Mouse (Mus musculus) adipocyte (in vitro differentiated cells): ENCODE results near the gene Efcab11.
A peak's percentile ranks its signal among the peaks of the same experiment; 100 is the strongest.

Experiments
- DNase-seq: peaks from one replicate; pipeline ENCODE4 v3.0.0-alpha.2; 2016; ENCODE audit warnings: low spot score

Gene Efcab11

DNA sequence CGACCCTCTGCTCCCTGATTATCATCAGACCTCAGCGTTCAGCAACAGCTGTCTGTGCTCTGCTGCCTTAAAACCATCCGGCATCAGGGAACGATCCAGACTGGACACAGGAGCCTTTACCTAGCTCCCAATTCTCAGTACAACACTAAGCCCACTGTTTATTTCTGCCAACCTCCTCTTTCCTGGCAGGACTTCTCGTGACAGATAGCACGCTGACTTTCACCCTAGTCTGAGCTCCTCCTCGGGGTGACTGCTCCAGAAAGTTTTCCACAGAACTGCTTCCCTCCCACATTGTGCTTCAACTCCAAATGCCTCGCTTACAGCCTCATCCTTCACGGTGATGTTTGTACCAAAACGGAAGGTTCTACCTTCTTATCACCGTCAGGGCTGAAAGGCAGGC lies 131.3 kb downstream of the Efcab11 start:
- peak; percentile 58 for DNase-seq

DNA sequence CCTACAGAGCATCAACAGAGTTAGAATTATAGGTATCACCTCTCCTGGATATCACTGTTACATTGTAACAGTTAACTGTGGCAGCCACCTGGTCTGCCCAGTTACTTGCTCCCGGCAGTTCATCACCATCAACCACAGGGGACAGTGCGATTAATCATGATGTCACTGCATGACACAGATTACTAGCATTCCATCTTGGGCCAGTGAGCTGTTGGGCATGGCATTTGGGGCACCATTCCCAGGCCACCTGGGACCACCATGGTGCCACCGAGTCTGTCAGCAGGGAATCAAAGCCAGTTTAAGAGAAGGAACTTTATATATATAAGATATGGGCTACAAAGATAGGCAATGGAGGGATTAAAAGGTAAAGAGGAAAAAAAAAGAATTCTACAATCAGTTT lies 134.8 kb downstream of the Efcab11 start:
- DNase-seq, result no peak

- DNase-seq, result no peak
Observed at GRCm38 (mm10) chr12:99741631-99742030, 142.6 kb downstream of the Efcab11 start.

DNA sequence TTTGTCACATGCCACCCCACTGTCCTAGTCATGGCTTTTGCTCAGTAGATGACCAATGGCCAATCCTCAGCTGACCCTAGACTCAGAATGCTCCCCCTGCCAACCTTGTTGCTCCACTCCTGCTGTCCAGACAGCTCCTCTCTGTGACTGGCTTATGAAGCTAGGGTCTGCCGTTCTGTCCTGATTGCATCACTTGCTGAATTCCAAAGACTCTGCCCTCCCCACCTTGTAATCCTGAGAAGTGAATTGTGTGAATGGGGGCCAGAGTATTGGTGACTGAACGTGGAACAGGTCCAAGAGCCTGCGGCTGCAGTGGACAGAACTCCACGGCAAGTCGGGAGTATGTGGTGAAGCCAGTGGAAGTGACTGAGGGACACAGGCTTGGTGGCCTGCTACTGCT lies 145.0 kb downstream of the Efcab11 start:
- DNase-seq, result no peak

- no peak for DNase-seq
Observed at GRCm38 (mm10) chr12:99738256-99738655, 146.0 kb downstream of the Efcab11 start.

DNA sequence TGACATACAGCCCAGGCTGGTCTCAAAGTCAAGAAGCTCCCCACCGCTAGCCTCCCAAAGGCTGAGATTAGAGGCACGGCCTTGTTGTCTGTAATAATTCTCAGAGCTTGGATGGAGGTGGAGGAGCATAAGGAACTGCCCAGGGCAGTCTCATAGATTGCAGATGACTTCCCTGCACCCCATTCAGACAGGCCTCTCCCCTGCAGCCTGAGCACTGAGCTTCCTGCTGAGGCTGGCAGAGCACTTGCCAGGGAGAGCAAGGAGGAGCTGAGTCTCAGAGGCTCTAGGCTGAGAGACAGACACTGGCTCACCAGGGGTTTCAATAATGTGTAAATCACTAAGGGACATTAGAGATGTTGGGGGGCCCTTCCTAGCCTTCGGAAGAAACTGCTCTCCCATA lies 147.3 kb downstream of the Efcab11 start:
- no peak for DNase-seq

DNA sequence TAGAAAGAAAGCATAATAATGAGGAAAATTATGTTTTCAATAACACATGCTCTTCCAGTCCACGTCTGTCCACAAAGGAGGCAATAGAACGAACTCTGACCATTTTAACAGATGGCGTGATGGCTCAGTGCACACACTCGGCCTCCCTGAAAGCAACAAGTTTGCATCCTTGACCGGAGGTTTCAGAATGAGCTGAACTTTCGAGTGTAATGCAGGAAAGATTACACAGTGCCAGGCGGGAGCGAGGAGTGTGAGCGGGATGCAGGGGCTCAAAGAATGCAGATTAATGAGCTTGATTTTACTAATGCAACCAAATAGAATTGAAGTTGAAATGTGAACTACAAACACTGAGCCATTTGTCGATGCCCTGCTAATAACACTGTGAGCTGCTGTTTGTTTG lies 149.1 kb downstream of the Efcab11 start:
- no peak for DNase-seq

GRCm38 (mm10) chr12:99724206-99724605 lies 160.0 kb downstream of the Efcab11 start:
- DNase-seq, result no peak

GRCm38 (mm10) chr12:99723791-99724190 lies 160.4 kb downstream of the Efcab11 start:
- DNase-seq, result peak; percentile 57

GRCm38 (mm10) chr12:99721318-99721717 lies 162.9 kb downstream of the Efcab11 start:
- no peak for DNase-seq

GRCm38 (mm10) chr12:99719777-99720176 lies 164.5 kb downstream of the Efcab11 start:
- DNase-seq, result no peak

DNA sequence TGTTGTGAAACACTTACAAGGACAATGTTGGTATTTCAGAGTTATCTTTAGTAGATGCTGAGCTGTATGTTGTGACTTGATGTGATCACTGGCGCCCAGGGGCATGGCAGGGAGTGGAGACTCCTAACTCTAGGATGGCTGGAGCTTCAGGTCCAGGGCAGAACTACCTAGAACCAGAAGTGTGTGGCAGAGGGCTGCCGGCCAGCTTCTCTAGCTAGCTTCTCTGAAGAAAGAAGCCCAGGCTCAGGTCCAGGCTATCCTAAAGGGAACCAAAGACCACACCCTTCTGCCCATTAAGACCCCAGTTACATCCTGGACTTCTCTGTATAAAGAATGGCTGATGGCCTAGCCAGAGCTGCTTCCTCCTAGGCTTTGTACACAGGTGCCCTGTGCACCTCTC lies 166.1 kb downstream of the Efcab11 start:
- DNase-seq, result no peak

- DNase-seq, result peak; percentile 82
Observed at GRCm38 (mm10) chr12:99716038-99716610, 168.1 kb downstream of the Efcab11 start.

DNA sequence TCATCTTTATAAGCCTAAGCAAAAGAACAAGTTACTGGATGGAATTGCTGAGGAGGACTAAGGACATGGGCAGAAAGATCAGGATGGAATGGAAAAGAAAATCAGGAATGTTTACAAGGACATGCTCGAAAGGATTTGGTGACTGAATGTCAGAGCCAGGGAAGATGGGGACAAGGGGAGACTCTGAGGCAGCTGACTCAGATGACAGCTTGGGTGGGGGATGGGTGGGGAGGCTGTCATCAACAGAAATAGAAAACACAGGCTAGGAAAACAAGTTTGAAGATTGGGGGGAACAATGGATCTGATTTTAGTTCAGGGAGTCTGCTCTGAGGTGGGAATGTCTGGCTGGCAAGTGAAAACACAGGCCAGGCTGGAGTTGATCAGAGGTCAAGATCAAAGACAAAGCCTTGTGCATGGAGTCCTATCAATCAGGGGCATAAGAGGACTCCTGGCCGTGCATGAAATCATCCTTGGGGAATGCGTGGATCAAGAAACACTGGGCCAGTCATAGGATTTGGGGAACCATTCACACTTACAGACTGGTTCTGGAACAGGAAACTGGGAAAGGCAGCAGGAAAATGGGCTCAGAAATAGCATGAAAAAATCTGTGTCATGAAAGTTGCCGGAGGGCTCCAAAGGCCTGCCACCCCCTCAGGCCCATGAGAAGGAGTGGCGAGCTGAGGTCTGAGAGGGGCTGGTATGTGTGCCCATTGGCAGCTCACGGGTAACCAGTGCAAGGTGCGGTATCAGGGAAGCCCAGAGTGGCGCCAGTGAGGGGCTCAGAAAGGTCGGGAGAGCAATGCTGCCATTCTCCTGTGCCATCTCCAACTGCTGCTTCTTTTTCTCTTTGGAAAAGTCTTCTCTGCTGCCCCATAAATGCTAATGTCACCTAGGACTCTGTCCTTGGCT lies 168.9 kb downstream of the Efcab11 start:
- DNase-seq, result no peak

GRCm38 (mm10) chr12:99712214-99712613 lies 172.0 kb downstream of the Efcab11 start:
- DNase-seq, result no peak

DNA sequence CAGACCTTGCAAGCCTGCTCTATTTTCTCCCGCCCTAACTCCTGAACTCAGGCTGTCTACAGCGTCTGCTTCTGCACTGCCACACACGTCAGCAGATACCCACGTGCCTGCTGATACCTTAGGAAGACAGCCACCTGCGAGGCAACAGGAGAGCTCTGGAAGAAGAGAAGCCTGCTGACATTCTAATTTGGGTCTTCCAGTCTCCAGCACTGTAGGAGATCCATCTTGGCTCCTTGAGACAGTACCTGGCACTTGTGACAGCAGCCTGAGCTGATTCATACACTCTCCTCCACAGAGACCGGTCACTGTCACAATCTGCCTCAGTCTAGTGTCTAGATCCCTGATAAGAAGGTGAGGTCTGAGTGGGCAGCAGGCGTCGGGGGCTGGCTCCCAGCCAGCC lies 182.0 kb downstream of the Efcab11 start:
- no peak for DNase-seq

- DNase-seq, result no peak
Observed at GRCm38 (mm10) chr12:99700380-99700779, 183.9 kb downstream of the Efcab11 start.

GRCm38 (mm10) chr12:99699379-99700023 lies 184.7 kb downstream of the Efcab11 start:
- DNase-seq, result no peak

DNA sequence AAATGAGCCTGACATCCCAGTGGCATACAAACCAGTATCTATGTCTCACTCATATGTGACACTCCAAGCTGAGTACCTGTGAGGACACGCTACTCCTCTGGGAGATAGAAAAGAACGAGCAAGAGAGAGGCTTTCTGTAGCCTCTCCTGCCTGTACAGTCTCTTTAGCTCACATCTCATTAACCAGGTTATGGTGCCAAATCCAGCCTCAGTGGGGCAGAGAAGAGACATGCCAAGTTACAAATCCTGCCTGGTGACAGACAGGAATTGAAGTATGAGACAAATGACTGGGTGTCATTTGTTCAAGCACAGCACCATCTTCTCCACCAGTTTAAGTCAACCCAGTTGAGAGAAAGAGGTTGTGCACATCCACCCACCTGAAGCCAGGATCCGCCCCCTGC lies 190.2 kb downstream of the Efcab11 start:
- no peak for DNase-seq

DNA sequence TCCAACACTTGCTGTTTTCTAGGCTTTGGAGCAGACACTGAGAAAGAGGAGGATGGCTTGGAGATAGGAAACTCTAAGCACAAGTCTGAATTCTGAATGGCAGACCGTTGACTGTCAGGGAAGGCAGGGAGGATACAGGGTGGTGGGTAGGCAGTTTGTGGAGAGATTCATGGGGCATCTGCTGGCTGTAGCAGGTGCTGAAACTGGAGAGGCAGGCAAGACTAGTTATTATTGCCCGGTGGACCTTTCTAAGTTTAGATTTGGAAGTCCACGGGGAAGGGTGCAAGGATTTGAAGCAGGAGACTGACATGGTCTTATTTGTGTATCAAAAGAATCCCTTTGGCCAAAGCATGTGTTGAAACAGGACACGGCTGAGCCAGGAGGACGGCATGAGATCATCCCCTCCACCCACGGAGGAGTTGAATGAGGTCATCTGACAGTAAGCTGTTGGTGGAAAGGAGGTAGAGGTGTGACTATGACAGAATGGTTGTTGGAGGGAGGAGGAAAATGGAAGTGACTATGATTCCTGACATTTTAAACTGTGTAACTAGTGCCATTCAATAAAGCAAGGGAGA lies 197.7 kb downstream of the Efcab11 start:
- no peak for DNase-seq

DNA sequence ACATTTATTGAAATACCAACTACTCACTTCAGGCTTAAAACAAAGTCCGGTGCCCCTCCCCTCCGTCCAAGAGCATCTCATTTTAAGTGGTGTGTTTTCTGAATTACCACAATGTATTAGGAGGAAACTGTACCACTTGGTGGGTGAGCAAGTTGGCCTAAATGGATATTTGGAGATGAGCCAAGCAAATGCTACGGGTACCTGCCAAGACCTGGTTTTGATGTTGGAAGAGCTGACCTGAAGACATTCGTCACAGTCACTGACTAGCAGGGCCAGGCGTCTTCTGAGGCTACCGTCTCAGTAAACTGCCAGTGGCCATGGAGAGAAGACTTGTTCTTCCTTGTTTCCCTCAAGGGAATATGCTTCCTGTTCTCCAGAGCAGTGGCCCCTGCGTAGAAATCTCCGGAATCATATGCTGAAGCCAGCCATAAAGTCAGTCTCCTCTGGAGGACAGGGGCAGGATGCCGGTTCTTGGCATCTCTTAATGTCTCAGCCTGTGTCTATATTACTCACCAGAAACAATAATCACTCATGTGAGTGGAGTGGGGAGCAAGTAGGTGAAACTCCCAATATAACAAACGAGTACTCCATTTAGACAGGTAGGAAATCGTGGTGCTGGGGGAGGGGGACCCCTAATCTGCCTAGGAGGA lies 198.7 kb downstream of the Efcab11 start:
- DNase-seq, result no peak

- no peak for DNase-seq
Observed at GRCm38 (mm10) chr12:99681681-99682080, 202.6 kb downstream of the Efcab11 start.
